In genomic region chr10:80344131-80344661, GRCm38 (mm10) we compare ENCODE assay signal across 10 mouse cellular contexts. TPM values are rescaled to one million over a fixed set of nuclear protein-coding genes. Genes with fewer than 3 reads are reported as not detected.
A peak's percentile ranks its signal among the peaks of the same experiment; 100 is the strongest.
DNase-seq lines count a peak whose midpoint lies in the region; ATAC-seq and TF ChIP-seq lines count a peak whose summit lies in the region.
"Had no signal": no experiment of that assay in that cellular context is flagged by ENCODE, and none has a peak within 500 bp of the region (broad histone marks: within the 10 kb centered on the region; RNA-seq: fewer than 3 reads in every experiment).

No protein-coding gene starts in this region.

- peaks cover 0 to 14% of the 10 kb centered on the region in 2 experiments; a peak in 2 of 4 replicates for H3K36me3 ChIP-seq in MEL (ENCODE audit: control insufficient read depth in 1 of 2, insufficient read depth in 2 of 2, low read length in 2 of 2)
- H3K36me3 ChIP-seq in heart, embryonic 12.5 days: no peaks in the 10 kb centered on the region
- no peaks in the 10 kb centered on the region for H3K36me3 ChIP-seq in lung, embryonic 16.5 days (ENCODE audit: control insufficient read depth, insufficient read depth, low read length)
- H3K36me3 ChIP-seq: hindbrain, embryonic 15.5 days had no signal

- 23% methylated on average over 9 of the region's 9 CpGs for WGBS in heart, embryonic 12.5 days
- WGBS in lung, embryonic 16.5 days: 53% methylated on average over 9 of the region's 9 CpGs

- peak overlapping the region; percentile 52 for H3K9ac ChIP-seq in MEL (ENCODE audit: control insufficient read depth, low read depth, low read length, poor library complexity, severe bottlenecking)
- no peak overlapping the region for H3K9ac ChIP-seq in heart, embryonic 12.5 days
- no peak overlapping the region; the same call in 1 of the 2 replicates for H3K9ac ChIP-seq in lung, embryonic 16.5 days (ENCODE audit: low read length)
- H3K9ac ChIP-seq: hindbrain, embryonic 15.5 days had no signal

- H3K4me3 ChIP-seq in MEL (ENCODE audit: control insufficient read depth in 1 of 2, insufficient read depth in 1 of 2, low read depth in 2 of 2, low read length in 2 of 2): peak overlapping the region; percentile 24 to 53
- no peak overlapping the region for H3K4me3 ChIP-seq in heart, embryonic 12.5 days
- H3K4me3 ChIP-seq in lung, embryonic 16.5 days (ENCODE audit: low read length): peak overlapping the region; percentile 19; the same call in 1 of the 2 replicates

- peak; percentile 74 to 89 for TF ChIP-seq EP300 in MEL (IDR thresholded peaks at IDR 0.05; ENCODE audit: low read depth in 1 of 2, low read length in 2 of 2)

- peak; percentile 23; the same call in 1 of the 2 replicates for ATAC-seq in heart, embryonic 12.5 days (ENCODE audit: insufficient number of reproducible peaks, low FRiP score)
- no peak for ATAC-seq in lung, embryonic 16.5 days (ENCODE audit: low read depth)

- no peak for TF ChIP-seq CTCF in MEL (IDR thresholded peaks at IDR 0.05 in 2 of 3, conservative IDR thresholded peaks at IDR 0.05 in 1 of 3; ENCODE audit: control insufficient read depth in 1 of 3, insufficient read depth in 1 of 3, low read depth in 2 of 3, low read length in 3 of 3, poor library complexity in 1 of 3, severe bottlenecking in 1 of 3)

- H3K79me2 ChIP-seq in MEL (ENCODE audit: control insufficient read depth, insufficient read depth, low read length, poor library complexity): no peaks in the 10 kb centered on the region; the same call in 1 of the 2 replicates

- peak; percentile 15 for DNase-seq in gastrocnemius, postnatal 14 days
- no peak for DNase-seq in gastrocnemius, postnatal 36 days
- DNase-seq in MEL (ENCODE audit: low read depth, low spot score): peak; percentile 93
- DNase-seq in thymus, postnatal 36 days: no peak
- no peak for DNase-seq in left cerebral cortex, adult 18-20 months (ENCODE audit: low spot score in 2 of 2)
- no peak for DNase-seq in left cerebral cortex, adult 9 months (ENCODE audit: low spot score in 2 of 2)
- DNase-seq: cerebellum, postnatal 10 days had no signal

- no peaks in the 10 kb centered on the region for H3K9me3 ChIP-seq in MEL (replicated peaks; ENCODE audit: insufficient read depth, low read length)
- no peaks in the 10 kb centered on the region for H3K9me3 ChIP-seq in heart, embryonic 12.5 days (replicated peaks)
- no peaks in the 10 kb centered on the region for H3K9me3 ChIP-seq in lung, embryonic 16.5 days (ENCODE audit: control insufficient read depth, low read length)
- H3K9me3 ChIP-seq: hindbrain, embryonic 15.5 days had no signal

- no peak for TF ChIP-seq RAD21 in MEL (IDR thresholded peaks at IDR 0.05; ENCODE audit: low read depth, low read length)

- no peak; a peak in 1 of 4 replicates for TF ChIP-seq POLR2A in MEL (IDR thresholded peaks at IDR 0.05; ENCODE audit: control insufficient read depth in 1 of 2, insufficient read depth in 1 of 2, low read depth in 1 of 2, low read length in 2 of 2, poor library complexity in 1 of 2)

- H3K4me2 ChIP-seq in heart, embryonic 12.5 days: peak overlapping the region; percentile 65; the same call in 1 of the 2 replicates
- peak overlapping the region; percentile 42 for H3K4me2 ChIP-seq in lung, embryonic 16.5 days (ENCODE audit: low read depth, low read length)

- intact Hi-C loops in gastrocnemius, postnatal 14 days (cut with DNase I; ENCODE audit: low total_unique reads): no loop called here
- intact Hi-C loops in gastrocnemius, postnatal 36 days (cut with DNase I): no loop called here

- H3K27ac ChIP-seq in MEL (ENCODE audit: control insufficient read depth, low read depth, low read length): peak overlapping the region; percentile 97
- H3K27ac ChIP-seq in heart, embryonic 12.5 days (ENCODE audit: poor library complexity, severe bottlenecking): no peak overlapping the region
- peak overlapping the region; percentile 48; the same call in 1 of the 2 replicates for H3K27ac ChIP-seq in lung, embryonic 16.5 days (ENCODE audit: low read length)
- H3K27ac ChIP-seq: hindbrain, embryonic 15.5 days had no signal

- H3K27me3 ChIP-seq in MEL (ENCODE audit: control insufficient read depth in 1 of 2, insufficient read depth in 2 of 2, low read length in 2 of 2): no peaks in the 10 kb centered on the region
- H3K27me3 ChIP-seq in heart, embryonic 12.5 days (replicated peaks): peaks cover 96% of the 10 kb centered on the region
- peaks cover 73% of the 10 kb centered on the region for H3K27me3 ChIP-seq in lung, embryonic 16.5 days (ENCODE audit: control insufficient read depth, insufficient read depth, low read depth, low read length)

- peaks cover 11 to 25% of the 10 kb centered on the region in 2 experiments for H3K4me1 ChIP-seq in MEL (ENCODE audit: control insufficient read depth in 1 of 2, insufficient read depth in 2 of 2, low read length in 2 of 2)
- H3K4me1 ChIP-seq in heart, embryonic 12.5 days (replicated peaks): peaks cover 68% of the 10 kb centered on the region
- H3K4me1 ChIP-seq in lung, embryonic 16.5 days (replicated peaks; ENCODE audit: control insufficient read depth, insufficient read depth, low read length): peaks cover 49% of the 10 kb centered on the region

TF ChIP-seq in MEL, 35 proteins besides CTCF, POLR2A, EP300 and RAD21 (continues in another document):
- TF ChIP-seq KAT2A (conservative IDR thresholded peaks at IDR 0.05; ENCODE audit: low read depth, low read length) (no peak; the same call in 1 of the 2 replicates), JUND (IDR thresholded peaks at IDR 0.05; ENCODE audit: low read depth, low read length) (no peak), MAZ (IDR thresholded peaks at IDR 0.05; ENCODE audit: low read depth, low read length) (peak; percentile 70; the same call in 1 of the 2 replicates), NRF1 (IDR thresholded peaks at IDR 0.05; ENCODE audit: insufficient read depth, low read depth, low read length, poor library complexity, severe bottlenecking) (0 out of 2 replicates have a peak, but pooled peaks have one; percentile 20), ETS1 (IDR thresholded peaks at IDR 0.05; ENCODE audit: low read depth, low read length) (peak; percentile 85), MEF2A (IDR thresholded peaks at IDR 0.05; ENCODE audit: extremely low read depth, insufficient replicate concordance, low read depth, low read length, poor library complexity, severe bottlenecking) (peak; percentile 91), POLR2AphosphoS2 (IDR thresholded peaks at IDR 0.05; ENCODE audit: low read length) (no peak), USF2 (IDR thresholded peaks at IDR 0.05; ENCODE audit: borderline replicate concordance in 1 of 2, insufficient read depth in 1 of 2, low read depth in 1 of 2, low read length in 2 of 2) (no peak), ZMIZ1 (IDR thresholded peaks at IDR 0.05; ENCODE audit: low read depth, low read length) (no peak)

RNA-seq across cellular contexts. Expression of gene Adamtsl5, which starts 4.0 kb away (rescaled TPM):
- total RNA-seq in gastrocnemius, postnatal 14 days (2021): 10 to 100 TPM; 24.2 to 26.1 TPM
- 10 to 100 TPM; 27.4 to 38.1 TPM for total RNA-seq in gastrocnemius, postnatal 36 days (2021)
- total RNA-seq in MEL (2012; rRNA removed): 2.4 and 3.9 TPM in 2 replicates
- polyA plus RNA-seq in MEL (2012; ENCODE audit: insufficient read depth in 1 of 2, insufficient read length in 2 of 2, low read depth in 1 of 2, low replicate concordance in 2 of 2, missing spikeins in 1 of 2): 10 to 100 TPM in 1 of 2 experiments, not detected in 1; 16.5 TPM
- 5.3 and 6.7 TPM in 2 replicates for polyA plus RNA-seq in heart, embryonic 12.5 days (2016; fragmentation: Nextera tagmentation; extraction: Ambion mirVana)
- 4.1 and 8.3 TPM in 2 replicates for polyA plus RNA-seq in lung, embryonic 16.5 days (2015; fragmentation: Nextera tagmentation; extraction: Ambion mirVana)
- 10 to 100 TPM in 1 of 2 experiments, 1 to 10 TPM in 1; 8.8 to 10.4 TPM for total RNA-seq in left cerebral cortex, adult 18-20 months (2021)

RNA-seq across cellular contexts. Expression of gene Plk5, which starts 12.1 kb away (rescaled TPM):
- total RNA-seq in gastrocnemius, postnatal 14 days (2021): under 1 TPM; 0.12 to 0.13 TPM
- under 1 TPM; 0.15 to 0.20 TPM for total RNA-seq in gastrocnemius, postnatal 36 days (2021)
- 0.19 TPM in 1 of 2 replicates, not detected in the other for total RNA-seq in MEL (2012; rRNA removed)
- polyA plus RNA-seq in MEL (2012; ENCODE audit: insufficient read depth in 1 of 2, insufficient read length in 2 of 2, low read depth in 1 of 2, low replicate concordance in 2 of 2, missing spikeins in 1 of 2): under 1 TPM in 1 of 2 experiments, not detected in 1; 0.19 TPM
- not detected in 2 replicates for polyA plus RNA-seq in heart, embryonic 12.5 days (2016; fragmentation: Nextera tagmentation; extraction: Ambion mirVana)
- polyA plus RNA-seq in lung, embryonic 16.5 days (2015; fragmentation: Nextera tagmentation; extraction: Ambion mirVana): 0.48 and 0.52 TPM in 2 replicates
- 10 to 100 TPM; 25.8 to 34.6 TPM for total RNA-seq in left cerebral cortex, adult 18-20 months (2021)

RNA-seq across cellular contexts. Expression of gene Reep6, which starts 14.4 kb away (rescaled TPM):
- total RNA-seq in gastrocnemius, postnatal 14 days (2021): 1 to 10 TPM; 1.9 to 2.5 TPM
- 1 to 10 TPM; 1.3 to 1.5 TPM for total RNA-seq in gastrocnemius, postnatal 36 days (2021)
- 3.1 and 3.2 TPM in 2 replicates for total RNA-seq in MEL (2012; rRNA removed)
- polyA plus RNA-seq in MEL (2012; ENCODE audit: insufficient read depth in 1 of 2, insufficient read length in 2 of 2, low read depth in 1 of 2, low replicate concordance in 2 of 2, missing spikeins in 1 of 2): 10 to 100 TPM in 1 of 2 experiments, not detected in 1; 27.9 TPM
- polyA plus RNA-seq in heart, embryonic 12.5 days (2016; fragmentation: Nextera tagmentation; extraction: Ambion mirVana): 3.1 and 3.7 TPM in 2 replicates
- 15.6 and 17.0 TPM in 2 replicates for polyA plus RNA-seq in lung, embryonic 16.5 days (2015; fragmentation: Nextera tagmentation; extraction: Ambion mirVana)
- total RNA-seq in left cerebral cortex, adult 18-20 months (2021): 10 to 100 TPM; 13.4 to 13.5 TPM

RNA-seq across cellular contexts. Expression of gene Pcsk4, which starts 14.9 kb away (rescaled TPM):
- total RNA-seq in gastrocnemius, postnatal 14 days (2021): 1 to 10 TPM in 1 of 2 experiments, under 1 TPM in 1; 0.53 to 1.2 TPM
- total RNA-seq in gastrocnemius, postnatal 36 days (2021): 1 to 10 TPM; 1.1 to 2.0 TPM
- total RNA-seq in MEL (2012; rRNA removed): 6.1 and 6.5 TPM in 2 replicates
- 10 to 100 TPM in 1 of 2 experiments, not detected in 1; 23.1 TPM for polyA plus RNA-seq in MEL (2012; ENCODE audit: insufficient read depth in 1 of 2, insufficient read length in 2 of 2, low read depth in 1 of 2, low replicate concordance in 2 of 2, missing spikeins in 1 of 2)
- polyA plus RNA-seq in heart, embryonic 12.5 days (2016; fragmentation: Nextera tagmentation; extraction: Ambion mirVana): 1.0 and 1.5 TPM in 2 replicates
- 4.2 and 4.3 TPM in 2 replicates for polyA plus RNA-seq in lung, embryonic 16.5 days (2015; fragmentation: Nextera tagmentation; extraction: Ambion mirVana)
- total RNA-seq in left cerebral cortex, adult 18-20 months (2021): 1 to 10 TPM; 4.8 to 6.9 TPM

RNA-seq across cellular contexts. Expression of gene 2310011J03Rik, which starts 23.9 kb away (rescaled TPM):
- total RNA-seq in gastrocnemius, postnatal 14 days (2021): 1 to 10 TPM; 7.6 to 8.3 TPM
- 1 to 10 TPM; 5.5 to 6.2 TPM for total RNA-seq in gastrocnemius, postnatal 36 days (2021)
- total RNA-seq in MEL (2012; rRNA removed): 68.9 and 81.5 TPM in 2 replicates
- 10 to 100 TPM in 1 of 2 experiments, not detected in 1; 65.7 TPM for polyA plus RNA-seq in MEL (2012; ENCODE audit: insufficient read depth in 1 of 2, insufficient read length in 2 of 2, low read depth in 1 of 2, low replicate concordance in 2 of 2, missing spikeins in 1 of 2)
- 32.7 and 32.8 TPM in 2 replicates for polyA plus RNA-seq in heart, embryonic 12.5 days (2016; fragmentation: Nextera tagmentation; extraction: Ambion mirVana)
- 49.2 and 51.8 TPM in 2 replicates for polyA plus RNA-seq in lung, embryonic 16.5 days (2015; fragmentation: Nextera tagmentation; extraction: Ambion mirVana)
- 10 to 100 TPM; 25.1 to 28.5 TPM for total RNA-seq in left cerebral cortex, adult 18-20 months (2021)

Comparison
In these comparisons a context has a peak if more than half of its experiments do, and no peak if none do; other contexts are left out.
1. DNase-seq: peak in gastrocnemius, postnatal 14 days (single experiment) and MEL (single experiment); none in gastrocnemius, postnatal 36 days (0 of 2), thymus, postnatal 36 days (0 of 2), left cerebral cortex, adult 18-20 months (0 of 2) and left cerebral cortex, adult 9 months (0 of 2).
2. RNA of gene Plk5, which starts 12.1 kb away (total RNA-seq): 25.8 to 34.6 TPM in left cerebral cortex, adult 18-20 months; 0.15 to 0.20 TPM in gastrocnemius, postnatal 36 days, 0.19 TPM in MEL and 0.12 to 0.13 TPM in gastrocnemius, postnatal 14 days; every median in the first group is over 10 times any median in the second.